Mouse (Mus musculus): ENCODE measurements around the gene Zscan12.

DNA sequence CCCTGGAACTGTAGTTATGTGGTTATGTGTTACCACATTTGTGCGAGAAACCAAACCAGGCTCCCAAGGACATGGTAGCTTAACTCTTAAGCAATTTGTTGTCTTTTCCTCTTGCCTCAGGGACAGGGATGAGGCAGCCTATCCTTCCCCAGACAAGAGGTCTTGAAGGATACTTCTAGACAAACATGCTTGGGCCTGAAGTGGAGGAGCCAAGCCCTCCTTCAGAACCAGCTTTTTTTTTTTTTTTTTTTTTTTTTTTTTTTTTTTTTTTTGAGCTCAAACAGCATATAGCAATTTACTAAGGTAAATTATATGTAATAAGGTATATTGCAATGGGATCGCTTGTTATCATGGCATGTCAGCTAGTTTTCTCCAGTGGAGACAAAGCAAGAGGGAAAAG, 53.1 kb downstream of the Zscan12 start:
- TF ChIP-seq CTCF (IDR thresholded peaks at IDR 0.05; ENCODE audit: low read depth, low read length) (no peak), POLR2A (IDR thresholded peaks at IDR 0.05; ENCODE audit: extremely low read depth, insufficient read depth, low read length) (no peak)

All from liver, adult 2 months (tissue).